Mouse (Mus musculus) myocyte (in vitro differentiated cells): ENCODE results near the gene 4930449I24Rik. TPM values are rescaled to one million over a fixed set of nuclear protein-coding genes. Genes with fewer than 3 reads are reported as not detected.
"Not testable (repeated sequence)": the region's sequence is repeated elsewhere in the genome, so short reads cannot be mapped to it uniquely, and the experiment has no call there.

Experiments used
- H3K27me3 ChIP-seq: one replicate; pipeline ENCODE4 v1.6.1; 2011; ENCODE audit not compliant: control insufficient read depth, insufficient read depth, insufficient read length
- H3K36me3 ChIP-seq: one replicate; pipeline ENCODE4 v1.6.1; 2011; ENCODE audit not compliant: control insufficient read depth, insufficient read depth
- H3K4me2 ChIP-seq: one replicate; pipeline ENCODE4 v1.6.1; 2011; ENCODE audit warnings: low read depth, control low read depth
- H3K4me3 ChIP-seq: one replicate; pipeline ENCODE4 v1.5.1; 2011; ENCODE audit warnings: mild to moderate bottlenecking, control low read depth, moderate library complexity
- H3K79me2 ChIP-seq: one replicate; pipeline ENCODE4 v1.6.1; 2011; ENCODE audit not compliant: control insufficient read depth, insufficient read depth
- H3ac ChIP-seq: one replicate; pipeline ENCODE4 v1.6.1; 2011; ENCODE audit not compliant: control insufficient read depth, insufficient read length
- CEBPB ChIP-seq: IDR thresholded peaks from 2 replicates; pipeline ENCODE4 v1.6.1; 2011; ENCODE audit warnings: mild to moderate bottlenecking, moderate library complexity; ENCODE audit not compliant: poor library complexity, insufficient read depth, severe bottlenecking
- E2F4 ChIP-seq: IDR thresholded peaks from one replicate; pipeline ENCODE4 v1.6.1; 2011; ENCODE audit warnings: mild to moderate bottlenecking, control low read depth, moderate library complexity; ENCODE audit not compliant: insufficient read depth
- MAX ChIP-seq: IDR thresholded peaks from one replicate; pipeline ENCODE4 v1.6.1; 2011; ENCODE audit warnings: low read depth, mild to moderate bottlenecking, control low read depth
- MYOD1 ChIP-seq, 3 experiments: IDR thresholded peaks; one replicate each; pipeline ENCODE4 v1.6.1; 2011; ENCODE audit warnings: control low read depth in 2 of 3, low read depth in 2 of 3, mild to moderate bottlenecking in 2 of 3, moderate library complexity in 1 of 3; ENCODE audit not compliant: insufficient read length in 2 of 3, control insufficient read depth in 1 of 3
- MYOG ChIP-seq, 3 experiments: IDR thresholded peaks; one replicate each; pipeline ENCODE4 v1.6.1; 2011; ENCODE audit warnings: control low read depth in 2 of 3, low read depth in 2 of 3, mild to moderate bottlenecking in 2 of 3; ENCODE audit not compliant: insufficient read length in 2 of 3, control insufficient read depth in 1 of 3, insufficient read depth in 1 of 3
- POLR2A ChIP-seq: IDR thresholded peaks from one replicate; pipeline ENCODE4 v1.6.1; 2011; ENCODE audit warnings: low read depth, mild to moderate bottlenecking, control low read depth, moderate library complexity; ENCODE audit not compliant: insufficient read length
- POLR2AphosphoS2 ChIP-seq: IDR thresholded peaks from one replicate; pipeline ENCODE4 v1.6.1; 2011; ENCODE audit warnings: low read depth, control low read depth; ENCODE audit not compliant: insufficient read length
- REST ChIP-seq: IDR thresholded peaks from one replicate; pipeline ENCODE4 v1.6.1; 2011; ENCODE audit warnings: mild to moderate bottlenecking, control low read depth, moderate library complexity; ENCODE audit not compliant: insufficient read depth, insufficient read length
- SRF ChIP-seq: IDR thresholded peaks from one replicate; pipeline ENCODE4 v1.6.1; 2011; ENCODE audit warnings: low read depth; ENCODE audit not compliant: control insufficient read depth, insufficient read length
- TCF12 ChIP-seq: IDR thresholded peaks from one replicate; pipeline ENCODE4 v1.6.1; 2011; ENCODE audit warnings: mild to moderate bottlenecking, control low read depth; ENCODE audit not compliant: poor library complexity, insufficient read depth, severe bottlenecking
- TCF3 ChIP-seq: IDR thresholded peaks from one replicate; pipeline ENCODE4 v1.6.1; 2011; ENCODE audit warnings: low read depth, control low read depth; ENCODE audit not compliant: insufficient read length
- USF1 ChIP-seq: IDR thresholded peaks from one replicate; pipeline ENCODE4 v1.6.1; 2011; ENCODE audit warnings: low read depth, mild to moderate bottlenecking, control low read depth, moderate library complexity
- polyA plus RNA-seq: library from polyadenylated mRNA; unstranded; fragments of >200 nt; fragmentation: generic; extraction: Trizol; gene quantifications from one replicate; pipeline ENCODE4 v1.2.1, GENCODE M21; 2012; ENCODE audit warnings: missing spikeins

4930449I24Rik gene
- polyA plus RNA-seq, 1 experiment, result not detected

- TF ChIP-seq TCF3, result no peak
- no peak for TF ChIP-seq MAX
- no peak for TF ChIP-seq POLR2AphosphoS2
- TF ChIP-seq USF1, result no peak
- no peak for TF ChIP-seq MYOD1 (IDR thresholded peaks at IDR 0.05; ENCODE audit: control insufficient read depth in 1 of 3, insufficient read length in 2 of 3, low read depth in 2 of 3)
- TF ChIP-seq TCF12, result no peak
- no peak for TF ChIP-seq SRF
- TF ChIP-seq CEBPB, result no peak
- TF ChIP-seq REST, result no peak
- TF ChIP-seq E2F4, result no peak
- TF ChIP-seq MYOG (IDR thresholded peaks at IDR 0.05; ENCODE audit: control insufficient read depth in 1 of 3, insufficient read depth in 1 of 3, insufficient read length in 2 of 3, low read depth in 2 of 3), result no peak
- no peak for TF ChIP-seq POLR2A
- no peaks in the 10 kb centered on the region for H3K27me3 ChIP-seq
- no peak overlapping the region for H3K4me2 ChIP-seq
- no peak overlapping the region for H3K4me3 ChIP-seq
- no peaks in the 10 kb centered on the region for H3K36me3 ChIP-seq
- no peak overlapping the region for H3ac ChIP-seq
- no peaks in the 10 kb centered on the region for H3K79me2 ChIP-seq
Observed at GRCm38 (mm10) chr5:146470821-146471220, 31.4 kb upstream of the 4930449I24Rik start.

- H3K4me3 ChIP-seq, result no peak overlapping the region
- no peaks in the 10 kb centered on the region for H3K79me2 ChIP-seq
- H3ac ChIP-seq, result no peak overlapping the region
- no peak overlapping the region for H3K4me2 ChIP-seq
- no peaks in the 10 kb centered on the region for H3K36me3 ChIP-seq
- TF ChIP-seq TCF3, result no peak
- TF ChIP-seq TCF12, result no peak
- no peak for TF ChIP-seq USF1
- TF ChIP-seq POLR2AphosphoS2, result no peak
- no peak for TF ChIP-seq POLR2A
- TF ChIP-seq MYOG (IDR thresholded peaks at IDR 0.05; ENCODE audit: control insufficient read depth in 1 of 3, insufficient read depth in 1 of 3, insufficient read length in 2 of 3, low read depth in 2 of 3), result no peak
- TF ChIP-seq MYOD1 (IDR thresholded peaks at IDR 0.05; ENCODE audit: control insufficient read depth in 1 of 3, insufficient read length in 2 of 3, low read depth in 2 of 3), result no peak
- TF ChIP-seq CEBPB, result no peak
- TF ChIP-seq SRF, result no peak
- TF ChIP-seq MAX, result no peak
- TF ChIP-seq E2F4, result no peak
- H3K27me3 ChIP-seq, result no peaks in the 10 kb centered on the region
Observed at GRCm38 (mm10) chr5:146471311-146471710, 30.9 kb upstream of the 4930449I24Rik start.

GRCm38 (mm10) chr5:146471821-146472220 lies 30.4 kb upstream of the 4930449I24Rik start:
- no peak overlapping the region for H3ac ChIP-seq
- TF ChIP-seq SRF (no peak), MYOG (IDR thresholded peaks at IDR 0.05; ENCODE audit: control insufficient read depth in 1 of 3, insufficient read depth in 1 of 3, insufficient read length in 2 of 3, low read depth in 2 of 3) (no peak)
- H3K4me3 ChIP-seq, result no peak overlapping the region
- no peak overlapping the region for H3K4me2 ChIP-seq
- H3K79me2 ChIP-seq, result no peaks in the 10 kb centered on the region
- no peaks in the 10 kb centered on the region for H3K36me3 ChIP-seq
- no peaks in the 10 kb centered on the region for H3K27me3 ChIP-seq

- H3K36me3 ChIP-seq, H3K4me2 ChIP-seq, H3K4me3 ChIP-seq, H3K27me3 ChIP-seq, H3K79me2 ChIP-seq, H3ac ChIP-seq: not testable (repeated sequence)
Observed at GRCm38 (mm10) chr5:146479564-146479963, 22.6 kb upstream of the 4930449I24Rik start.

- not testable (repeated sequence) for H3K27me3 ChIP-seq, H3K36me3 ChIP-seq
Observed at GRCm38 (mm10) chr5:146481665-146482064, 20.5 kb upstream of the 4930449I24Rik start, which contains the start of gene Gm6408. Gene Gm6408, plus strand, starts transcription at chr5:146481965.

GRCm38 (mm10) chr5:146488959-146489358 lies 13.2 kb upstream of the 4930449I24Rik start:
- not testable (repeated sequence) for H3K4me2 ChIP-seq, H3K27me3 ChIP-seq, H3ac ChIP-seq, H3K4me3 ChIP-seq, H3K36me3 ChIP-seq, H3K79me2 ChIP-seq

More at GRCm38 (mm10) chr5:146481665-146482064, 20.5 kb upstream of the 4930449I24Rik start, which contains the start of gene Gm6408:
- not testable (repeated sequence) for H3ac ChIP-seq, H3K4me2 ChIP-seq, H3K4me3 ChIP-seq, H3K79me2 ChIP-seq

- not testable (repeated sequence) for H3K4me2 ChIP-seq, H3K36me3 ChIP-seq, H3ac ChIP-seq, H3K79me2 ChIP-seq, H3K4me3 ChIP-seq, H3K27me3 ChIP-seq
Observed at GRCm38 (mm10) chr5:146491063-146491462, 11.1 kb upstream of the 4930449I24Rik start, which contains the start of gene Gm6370. Gene Gm6370, plus strand, starts transcription at chr5:146491363.

GRCm38 (mm10) chr5:146513823-146514222 lies 11.6 kb downstream of the 4930449I24Rik start, which contains the start of gene Gm3402:
Gene Gm3402, plus strand, starts transcription at chr5:146514123.
- H3K4me3 ChIP-seq, H3ac ChIP-seq, H3K79me2 ChIP-seq, H3K36me3 ChIP-seq, H3K4me2 ChIP-seq, H3K27me3 ChIP-seq: not testable (repeated sequence)

- not testable (repeated sequence) for H3K36me3 ChIP-seq, H3K27me3 ChIP-seq, H3K4me2 ChIP-seq, H3K79me2 ChIP-seq, H3ac ChIP-seq, H3K4me3 ChIP-seq
Observed at GRCm38 (mm10) chr5:146525501-146525900, 23.3 kb downstream of the 4930449I24Rik start, which contains the start of gene Gm3404. Gene Gm3404, plus strand, starts transcription at chr5:146525801.
